Mouse (Mus musculus) kidney, embryonic 16.5 days (tissue): ENCODE results near the gene Nedd9. TPM values are rescaled to one million over a fixed set of nuclear protein-coding genes. Genes with fewer than 3 reads are reported as not detected.
A peak's percentile ranks its signal among the peaks of the same experiment; 100 is the strongest.

Experiments
- ATAC-seq: fragments of 200-750 bp; cut with Nextera tagmentation; 2 replicates; pipeline ENCODE4 v1.8.0; 2017; ENCODE audit warnings: moderate TSS enrichment; ENCODE audit not compliant: low FRiP score, low TSS enrichment
- H3K27ac ChIP-seq: fragments of 300-500 bp; sonication (generic); 2 replicates; pipeline ENCODE4 v1.5.1; 2014; ENCODE audit warnings: low read length
- H3K27me3 ChIP-seq: fragments of 300-500 bp; sonication (generic); 2 replicates; pipeline ENCODE4 v1.6.1; 2014; ENCODE audit warnings: low read length, control low read depth, mixed read lengths; ENCODE audit not compliant: insufficient read depth
- H3K36me3 ChIP-seq: fragments of 300-500 bp; sonication (generic); 2 replicates; pipeline ENCODE4 v1.6.1; 2014; ENCODE audit warnings: low read length, control low read depth, mixed read lengths; ENCODE audit not compliant: insufficient read depth
- H3K4me1 ChIP-seq: fragments of 300-500 bp; sonication (generic); 2 replicates; pipeline ENCODE4 v1.6.1; 2014; ENCODE audit warnings: low read length, control low read depth, mixed read lengths; ENCODE audit not compliant: insufficient read depth
- H3K4me2 ChIP-seq: fragments of 300-500 bp; sonication (generic); replicated peaks from 2 replicates; pipeline ENCODE4 v1.6.1; 2014; ENCODE audit warnings: low read depth, low read length
- H3K4me3 ChIP-seq: fragments of 300-500 bp; sonication (generic); 2 replicates; pipeline ENCODE4 v1.5.1; 2014; ENCODE audit warnings: mild to moderate bottlenecking, low read length
- H3K9ac ChIP-seq: fragments of 300-500 bp; sonication (generic); replicated peaks from 2 replicates; pipeline ENCODE4 v1.6.1; 2014; ENCODE audit warnings: low read length
- H3K9me3 ChIP-seq: fragments of 300-500 bp; sonication (generic); 2 replicates; pipeline ENCODE4 v1.6.1; 2016; ENCODE audit warnings: low read length, control low read depth
- WGBS: fragments of 180-500 bp; shearing (Covaris S2); extraction: QIAGEN DNeasy Blood & Tissue Kit; methylation state at CpG from one replicate; pipeline ENCODE4 v1.1.7; 2014; 5-methylcytosine and 5-hydroxymethylcytosine counted together
- polyA plus RNA-seq: library from polyadenylated mRNA; unstranded; fragments of >200 nt; fragmentation: Nextera tagmentation; extraction: Ambion mirVana; gene quantifications from 2 replicates; pipeline ENCODE4 v1.2.1, GENCODE M21; 2015

The Nedd9 gene
- polyA plus RNA-seq, 1 experiment from 2014 or later: 27.9 TPM

DNA sequence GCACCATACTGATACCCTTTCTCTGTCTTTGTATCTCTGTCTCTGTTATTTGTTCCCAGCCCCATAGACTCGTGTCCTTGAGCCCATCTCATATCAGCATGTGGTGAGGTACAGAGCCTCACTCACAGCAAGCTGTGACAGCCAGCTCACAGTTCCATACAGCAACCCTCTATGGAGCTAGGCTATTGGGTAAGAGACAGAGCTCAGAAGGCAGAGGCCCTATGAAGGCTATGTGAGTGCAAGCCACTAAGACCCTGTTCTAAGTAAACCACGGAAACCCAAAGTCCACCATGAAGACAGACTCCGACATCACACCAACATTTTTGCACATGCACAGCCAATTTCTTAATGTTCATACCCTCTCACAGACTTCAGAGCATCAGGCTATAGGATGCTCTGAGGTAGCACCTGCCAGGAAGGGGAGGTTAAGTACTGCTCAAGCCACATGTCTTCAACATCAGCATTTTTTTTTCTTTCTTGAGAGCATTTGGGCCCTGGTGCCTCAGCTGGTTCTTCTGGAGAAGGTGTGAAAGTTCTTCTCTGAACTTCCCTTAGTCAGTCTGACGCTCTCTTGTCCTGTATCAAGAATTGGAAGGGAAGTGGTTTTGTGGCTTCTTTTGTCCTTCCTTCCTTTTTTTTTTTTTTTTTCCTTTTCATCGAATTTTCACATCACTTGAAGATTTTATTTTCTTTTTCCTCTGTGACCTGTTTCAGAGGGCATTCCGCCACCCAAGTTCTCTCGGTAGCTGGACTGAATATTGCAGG, 105.9 kb downstream of the Nedd9 start:
- H3K27me3 ChIP-seq: no peaks in the 10 kb centered on the region
- H3K9me3 ChIP-seq: no peaks in the 10 kb centered on the region
- no peak for ATAC-seq
- no peak overlapping the region for H3K27ac ChIP-seq
- no peaks in the 10 kb centered on the region for H3K36me3 ChIP-seq
- peaks cover 6% of the 10 kb centered on the region; the same call in 1 of the 2 replicates for H3K4me1 ChIP-seq
- WGBS: 82% methylated on average over 7 of the region's 7 CpGs
- no peak overlapping the region for H3K4me2 ChIP-seq
- H3K9ac ChIP-seq: no peak overlapping the region
- no peak overlapping the region for H3K4me3 ChIP-seq

DNA sequence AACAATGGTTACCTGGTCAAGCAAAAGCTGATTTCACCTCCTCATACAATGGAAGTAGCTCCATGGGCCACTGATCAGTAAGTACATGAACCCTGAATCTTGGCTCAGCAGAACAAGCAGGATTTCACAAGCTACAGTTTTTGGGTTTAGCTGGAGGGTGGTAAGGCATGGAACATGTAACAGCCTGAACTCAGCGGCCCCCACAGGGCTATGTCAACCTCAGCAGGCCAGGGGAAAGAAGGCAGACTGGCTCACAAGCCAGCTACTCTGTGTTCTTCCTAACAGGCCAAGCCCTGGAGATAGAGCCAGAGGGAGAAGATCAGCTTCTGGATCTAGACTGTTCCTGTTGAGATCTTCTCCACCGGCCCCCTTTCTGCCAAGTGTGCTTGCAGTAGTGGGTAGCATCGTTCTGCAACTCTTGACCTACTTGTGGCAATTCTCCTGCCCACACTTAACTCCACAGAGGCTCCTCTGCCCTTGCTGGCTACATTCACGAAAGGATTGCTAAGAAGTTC, 107.2 kb downstream of the Nedd9 start:
- Histone ChIP-seq H3K9ac (no peak overlapping the region), H3K4me3 (no peak overlapping the region), H3K27me3 (no peaks in the 10 kb centered on the region), H3K4me1 (peaks cover 6% of the 10 kb centered on the region; the same call in 1 of the 2 replicates), H3K4me2 (no peak overlapping the region), H3K9me3 (no peaks in the 10 kb centered on the region), H3K27ac (no peak overlapping the region), H3K36me3 (no peaks in the 10 kb centered on the region)
- no peak for ATAC-seq
- 96% methylated on average over 4 of the region's 4 CpGs for WGBS

DNA sequence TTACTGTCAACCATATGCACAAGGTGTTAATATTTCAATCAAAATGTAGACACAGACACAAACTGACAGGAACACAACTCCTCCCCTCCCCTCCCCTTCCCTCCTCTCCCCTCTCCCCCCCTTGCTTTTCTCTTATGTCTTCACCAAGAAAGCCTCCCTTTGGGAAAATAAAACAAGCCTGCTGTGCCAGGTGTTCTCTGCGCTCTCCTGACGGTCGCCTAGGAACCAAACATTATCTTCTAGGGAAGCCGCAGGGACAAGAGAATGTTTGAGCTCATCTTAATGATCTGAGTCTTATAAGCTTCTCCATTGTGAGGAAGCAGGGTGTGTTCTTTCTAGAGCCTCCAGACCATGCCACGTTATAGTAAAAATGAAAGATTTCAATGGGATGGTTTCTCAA, 108.7 kb downstream of the Nedd9 start:
- H3K4me3 ChIP-seq: no peak overlapping the region
- H3K4me1 ChIP-seq: peaks cover 6% of the 10 kb centered on the region; the same call in 1 of the 2 replicates
- H3K4me2 ChIP-seq: no peak overlapping the region
- H3K27ac ChIP-seq: no peak overlapping the region
- no peaks in the 10 kb centered on the region for H3K36me3 ChIP-seq
- H3K9ac ChIP-seq: no peak overlapping the region
- no peaks in the 10 kb centered on the region for H3K9me3 ChIP-seq
- no peaks in the 10 kb centered on the region for H3K27me3 ChIP-seq
- WGBS: 50% methylated on average over 5 of the region's 5 CpGs
- ATAC-seq: no peak

DNA sequence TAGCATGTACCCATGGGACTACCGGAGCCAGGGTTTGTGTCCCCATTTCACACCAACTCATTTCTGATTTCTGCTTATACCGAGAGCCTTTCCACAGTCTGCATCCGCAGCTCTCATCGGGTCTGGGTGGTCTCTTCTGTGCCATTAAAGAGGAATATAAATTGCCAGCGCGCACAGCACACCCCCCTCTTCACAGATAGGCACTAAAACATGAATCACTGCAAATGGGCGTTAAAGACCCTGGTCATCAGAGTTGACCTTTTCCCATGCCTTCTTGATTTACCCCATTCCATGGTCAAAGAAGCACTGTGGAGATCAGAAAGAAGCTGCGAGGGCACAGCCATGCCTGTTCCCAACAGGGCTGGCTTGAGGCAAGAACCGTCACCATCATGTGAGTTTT, 109.3 kb downstream of the Nedd9 start:
- no peak overlapping the region for H3K4me2 ChIP-seq
- H3K9ac ChIP-seq: no peak overlapping the region
- H3K27me3 ChIP-seq: no peaks in the 10 kb centered on the region
- peaks cover 6% of the 10 kb centered on the region; the same call in 1 of the 2 replicates for H3K4me1 ChIP-seq
- no peak for ATAC-seq
- no peaks in the 10 kb centered on the region for H3K9me3 ChIP-seq
- WGBS: 50% methylated on average over 9 of the region's 9 CpGs
- H3K4me3 ChIP-seq: no peak overlapping the region
- no peak overlapping the region for H3K27ac ChIP-seq
- no peaks in the 10 kb centered on the region for H3K36me3 ChIP-seq

DNA sequence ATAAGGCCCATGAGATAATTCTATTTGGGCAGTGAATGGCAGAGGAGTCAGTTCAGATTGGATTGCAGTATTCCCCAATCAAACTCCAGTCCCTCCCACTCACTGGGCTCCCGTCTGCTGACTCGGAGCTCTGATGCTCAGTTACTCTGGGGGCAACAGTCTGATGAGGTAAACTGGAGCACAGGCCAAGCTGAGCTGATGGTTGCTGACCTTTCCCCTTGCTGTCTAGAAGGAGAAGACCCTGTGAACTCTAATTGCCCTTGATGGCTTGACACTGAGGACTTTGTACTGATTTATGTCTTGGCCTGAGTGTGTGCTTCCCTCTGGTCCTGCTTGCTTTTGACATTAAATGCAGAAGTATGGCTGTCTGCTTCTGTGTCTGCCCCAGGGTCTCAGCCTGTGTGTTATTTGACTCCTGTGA, 110.1 kb downstream of the Nedd9 start:
- no peaks in the 10 kb centered on the region for H3K9me3 ChIP-seq
- H3K4me1 ChIP-seq: peaks cover 6% of the 10 kb centered on the region; the same call in 1 of the 2 replicates
- 30% methylated on average over 2 of the region's 2 CpGs for WGBS
- H3K27me3 ChIP-seq: no peaks in the 10 kb centered on the region
- H3K27ac ChIP-seq: no peak overlapping the region
- H3K4me3 ChIP-seq: no peak overlapping the region
- no peaks in the 10 kb centered on the region for H3K36me3 ChIP-seq
- 0 out of 2 replicates have a peak, but pooled peaks have one; percentile 39 for ATAC-seq
- no peak overlapping the region for H3K9ac ChIP-seq
- H3K4me2 ChIP-seq: no peak overlapping the region

GRCm38 (mm10) chr13:41376111-41376510, 111.1 kb downstream of the Nedd9 start:
- peaks cover 6% of the 10 kb centered on the region for H3K4me1 ChIP-seq
- H3K4me3 ChIP-seq: no peak overlapping the region
- 66% methylated on average over 4 of the region's 4 CpGs for WGBS
- no peak for ATAC-seq
- H3K27me3 ChIP-seq: no peaks in the 10 kb centered on the region
- H3K9me3 ChIP-seq: no peaks in the 10 kb centered on the region
- H3K9ac ChIP-seq: no peak overlapping the region
- H3K36me3 ChIP-seq: no peaks in the 10 kb centered on the region
- no peak overlapping the region for H3K27ac ChIP-seq
- H3K4me2 ChIP-seq: no peak overlapping the region

DNA sequence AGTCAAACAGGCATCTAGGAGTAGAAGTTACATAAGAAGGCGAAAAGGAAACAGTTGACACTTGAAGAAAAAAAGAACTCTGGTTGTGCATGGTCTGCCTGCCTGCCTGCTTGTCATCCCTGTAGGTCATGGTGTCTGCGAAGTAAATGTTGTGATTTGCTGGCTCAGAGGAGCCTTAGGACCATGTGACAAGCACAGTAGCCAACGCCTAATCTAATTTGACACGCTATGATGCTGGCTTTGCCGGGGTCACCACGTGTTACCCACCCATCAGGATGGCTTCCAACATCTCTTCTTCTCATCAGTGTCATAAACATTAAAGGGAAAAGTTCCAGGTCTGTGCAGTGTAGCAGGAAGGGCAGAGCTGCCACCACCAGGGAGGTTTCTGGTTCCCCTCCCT, 111.5 kb downstream of the Nedd9 start:
- no peaks in the 10 kb centered on the region for H3K27me3 ChIP-seq
- no peak overlapping the region for H3K9ac ChIP-seq
- no peak overlapping the region for H3K4me3 ChIP-seq
- 70% methylated on average over 6 of the region's 6 CpGs for WGBS
- H3K4me2 ChIP-seq: no peak overlapping the region
- H3K4me1 ChIP-seq: peaks cover 6% of the 10 kb centered on the region
- H3K36me3 ChIP-seq: no peaks in the 10 kb centered on the region
- H3K9me3 ChIP-seq: no peaks in the 10 kb centered on the region
- H3K27ac ChIP-seq: no peak overlapping the region
- ATAC-seq: no peak

GRCm38 (mm10) chr13:41374886-41375285, 112.3 kb downstream of the Nedd9 start:
- H3K27ac ChIP-seq: no peak overlapping the region
- ATAC-seq: no peak
- no peak overlapping the region for H3K4me2 ChIP-seq
- H3K36me3 ChIP-seq: no peaks in the 10 kb centered on the region
- WGBS: 88% methylated on average over 1 of the region's 1 CpGs
- peaks cover 6% of the 10 kb centered on the region for H3K4me1 ChIP-seq
- no peak overlapping the region for H3K9ac ChIP-seq
- no peaks in the 10 kb centered on the region for H3K9me3 ChIP-seq
- H3K27me3 ChIP-seq: no peaks in the 10 kb centered on the region
- H3K4me3 ChIP-seq: no peak overlapping the region

DNA sequence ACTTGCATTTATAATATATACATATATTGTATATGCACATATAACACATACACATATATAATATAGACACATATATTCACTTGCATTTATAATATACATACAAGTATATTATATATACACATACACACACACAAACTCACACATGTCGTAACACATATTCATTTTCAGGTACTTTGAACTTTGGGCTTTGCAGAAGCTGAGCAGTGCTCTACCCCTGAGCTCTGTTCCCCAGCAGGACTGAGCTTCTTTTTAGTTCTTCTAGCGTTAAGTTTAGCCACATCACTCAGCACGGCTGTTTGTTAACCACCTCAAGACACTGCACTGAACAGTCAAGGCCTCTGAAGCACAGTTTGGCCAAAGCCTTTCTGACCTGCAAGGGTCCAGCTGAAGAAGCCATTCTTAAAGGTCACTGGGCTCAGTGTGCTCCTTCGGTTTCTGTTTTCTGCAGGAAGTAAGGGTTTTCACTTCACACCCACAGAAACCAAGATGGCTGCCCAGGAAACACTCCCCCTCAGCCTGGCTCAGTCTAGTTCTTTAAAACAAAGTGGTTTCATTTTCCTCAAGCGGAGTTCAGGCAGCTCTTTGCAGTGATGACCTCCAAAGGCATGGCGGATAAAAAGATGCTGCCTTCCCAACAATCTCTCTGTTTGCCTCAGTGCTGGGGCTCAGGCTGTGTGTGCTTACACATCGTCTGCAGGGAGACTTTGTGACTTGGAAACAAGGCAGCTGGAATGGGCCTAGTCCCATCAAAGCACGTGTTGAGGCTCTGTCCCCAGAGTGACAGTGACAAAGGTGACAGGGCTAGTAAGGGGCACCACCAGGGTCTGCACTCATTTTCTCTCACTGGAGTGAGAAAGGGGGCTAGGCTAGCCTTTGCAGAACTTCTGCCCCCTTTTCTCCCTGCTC, 114.4 kb downstream of the Nedd9 start:
- Histone ChIP-seq H3K36me3 (no peaks in the 10 kb centered on the region), H3K9ac (no peak overlapping the region), H3K9me3 (no peaks in the 10 kb centered on the region), H3K4me2 (no peak overlapping the region), H3K4me1 (peaks cover 6% of the 10 kb centered on the region), H3K27me3 (no peaks in the 10 kb centered on the region), H3K27ac (no peak overlapping the region), H3K4me3 (no peak overlapping the region)
- ATAC-seq: no peak
- 66% methylated on average over 8 of the region's 8 CpGs for WGBS
